Mouse (Mus musculus): ENCODE measurements around the gene Pomgnt2. TPM values are rescaled to one million over a fixed set of nuclear protein-coding genes. Genes with fewer than 3 reads are reported as not detected.

Gene Pomgnt2
- polyA plus RNA-seq, 1 experiment from 2014 or later = 15.1 TPM

GRCm38 (mm10) chr9:121934856-121935255, 62.1 kb downstream of the Pomgnt2 start:
- peaks cover 2% of the 10 kb centered on the region; the same call in 1 of the 2 replicates for H3K36me3 ChIP-seq
- no peaks in the 10 kb centered on the region for H3K4me1 ChIP-seq
- no peaks in the 10 kb centered on the region for H3K9me3 ChIP-seq
- no peak overlapping the region for H3K9ac ChIP-seq
- H3K27ac ChIP-seq = no peak overlapping the region
- H3K4me2 ChIP-seq = no peak overlapping the region
- WGBS = 83% methylated on average over 4 of the region's 4 CpGs
- H3K27me3 ChIP-seq = no peaks in the 10 kb centered on the region
- no peak for ATAC-seq (ENCODE audit: insufficient number of reproducible peaks, insufficient read depth, low FRiP score, low TSS enrichment, low read depth)
- H3K4me3 ChIP-seq = no peak overlapping the region

Other genes with a start within 250 kb of the Pomgnt2 start
- gene Zfp651, start 237.8 kb downstream of the Pomgnt2 start, polyA plus RNA-seq (2015; fragmentation: Nextera tagmentation; extraction: Ambion mirVana) = 14.0 and 16.5 TPM in 2 replicates
- 1.1 and 1.2 TPM in 2 replicates for gene Klhl40, start 219.5 kb downstream of the Pomgnt2 start, polyA plus RNA-seq (2015; fragmentation: Nextera tagmentation; extraction: Ambion mirVana)
- gene Hhatl, start 204.6 kb downstream of the Pomgnt2 start, polyA plus RNA-seq (2015; fragmentation: Nextera tagmentation; extraction: Ambion mirVana) = 0.20 TPM in 1 of 2 replicates, not detected in the other
- 0.85 and 1.0 TPM in 2 replicates for gene Ccdc13, start 157.6 kb downstream of the Pomgnt2 start, polyA plus RNA-seq (2015; fragmentation: Nextera tagmentation; extraction: Ambion mirVana)
- gene Higd1a, start 138.7 kb downstream of the Pomgnt2 start, polyA plus RNA-seq (2015; fragmentation: Nextera tagmentation; extraction: Ambion mirVana) = 162 and 168 TPM in 2 replicates
- gene Ackr2, start 98.8 kb downstream of the Pomgnt2 start, polyA plus RNA-seq (2015; fragmentation: Nextera tagmentation; extraction: Ambion mirVana) = 0.58 TPM in 1 of 2 replicates, not detected in the other
- 0.14 TPM in 1 of 2 replicates, not detected in the other for gene Cyp8b1, start 80.8 kb downstream of the Pomgnt2 start, polyA plus RNA-seq (2015; fragmentation: Nextera tagmentation; extraction: Ambion mirVana)
- gene Fam198a, start 46.1 kb downstream of the Pomgnt2 start, polyA plus RNA-seq (2015; fragmentation: Nextera tagmentation; extraction: Ambion mirVana) = 2.4 and 3.2 TPM in 2 replicates
- 50.8 and 54.2 TPM in 2 replicates for gene Snrk, start 120.2 kb upstream of the Pomgnt2 start, polyA plus RNA-seq (2015; fragmentation: Nextera tagmentation; extraction: Ambion mirVana)